Mouse (Mus musculus) v-Abl transformed pro-B cells (cell line): ENCODE data around the gene Amigo1.
"Not testable (repeated sequence)": the region's sequence is repeated elsewhere in the genome, so short reads cannot be mapped to it uniquely, and the experiment has no call there.

Source experiments
- in situ Hi-C, 2 experiments: fragments of 400-800 bp; cut with MboI; formaldehyde crosslinking; loops; one replicate each; pipeline ENCODE4 v1.15.1; 2025; ENCODE audit not compliant: unreplicated experiment in 2 of 2

Gene Amigo1

DNA sequence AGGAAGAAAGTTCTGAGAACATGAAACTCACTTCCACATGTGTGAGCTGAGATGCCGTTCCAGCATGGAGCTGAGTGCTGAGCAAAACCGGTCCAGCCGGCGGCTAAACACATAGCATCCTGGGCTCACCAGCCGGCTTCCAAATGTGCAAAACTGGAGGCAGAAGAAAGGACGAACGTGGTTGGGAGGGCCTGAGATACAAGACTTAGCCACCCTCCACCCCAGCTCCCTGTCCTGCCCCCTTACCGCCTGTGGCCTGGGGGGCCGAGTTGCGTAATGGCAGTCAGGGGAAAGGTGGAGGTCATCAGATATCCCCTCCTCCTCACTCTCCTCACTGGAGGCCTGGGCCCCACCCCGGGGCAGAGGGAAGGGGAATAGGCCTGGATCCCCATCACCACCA, 18.3 kb downstream of the Amigo1 start:
- in situ Hi-C loops = loop anchor here (5.0 kb wide), 1 partner anchor 37 kb away; no protein-coding TSS in a partner anchor

GRCm38 (mm10) chr3:108205601-108206000, 19.5 kb downstream of the Amigo1 start:
- in situ Hi-C loops = loop anchor here in 1 of 2 experiments (5.0 kb wide), 1 partner anchor 177 kb away; the partner anchor contains the start of gene Psrc1

DNA sequence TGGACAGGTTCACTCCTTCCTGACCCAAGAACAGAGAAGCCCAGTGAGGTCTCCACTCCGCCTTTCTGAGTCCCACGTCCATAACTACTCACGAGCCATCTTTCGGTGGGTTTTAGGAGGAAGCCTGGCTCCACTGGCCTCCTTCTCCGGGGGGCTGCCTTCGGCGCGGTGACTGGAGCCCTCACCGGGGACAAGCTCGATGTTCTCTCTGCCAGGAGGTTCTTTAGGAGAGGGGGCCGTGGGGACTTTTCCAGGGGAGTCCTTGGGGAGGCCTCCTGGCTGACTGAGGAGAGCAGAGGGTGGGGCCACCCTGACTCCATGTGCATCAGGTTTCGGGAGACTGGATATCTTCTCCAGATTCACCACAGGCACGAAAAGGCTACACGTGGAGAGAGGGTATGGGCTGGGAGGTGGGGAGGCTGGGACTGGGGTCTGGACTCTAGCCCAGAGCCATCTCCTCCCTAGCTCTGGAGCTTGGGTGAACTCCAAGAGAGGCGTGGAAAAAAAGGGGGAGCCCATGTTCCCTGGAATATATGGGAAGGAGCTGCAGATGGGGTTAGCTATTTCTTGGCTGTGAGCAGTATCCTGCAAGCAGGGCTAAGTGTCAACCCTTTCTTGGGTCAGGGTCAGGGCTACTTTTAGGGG, 20.7 kb downstream of the Amigo1 start:
- in situ Hi-C loops = loop anchor here in 1 of 2 experiments (5.0 kb wide), 1 partner anchor 175 kb away; the partner anchor contains the start of gene Psrc1

GRCm38 (mm10) chr3:108209001-108209400, 22.9 kb downstream of the Amigo1 start:
- in situ Hi-C loops = loop anchor here in 1 of 2 experiments (5.0 kb wide), 1 partner anchor 173 kb away; the partner anchor contains the start of gene Psrc1

DNA sequence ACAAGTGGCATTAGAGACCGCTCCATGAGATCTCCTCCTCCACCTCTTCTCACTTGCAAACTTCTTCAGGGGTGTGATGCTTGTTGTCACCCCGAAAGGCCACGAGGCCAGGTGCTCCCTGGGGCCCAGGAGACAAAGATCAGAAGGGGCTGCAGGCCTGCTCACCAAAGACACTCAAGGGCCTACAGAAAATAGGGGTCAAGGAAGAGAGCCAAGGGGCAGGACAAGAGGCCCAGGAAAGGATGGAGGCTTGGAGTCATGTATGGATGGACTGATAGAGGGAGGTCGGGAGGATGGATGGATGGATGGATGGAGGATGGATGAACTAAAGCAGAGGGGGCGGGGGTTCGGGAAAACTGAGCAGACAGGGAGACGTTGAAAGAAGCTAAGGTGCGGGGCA, 23.4 kb downstream of the Amigo1 start:
- in situ Hi-C loops = loop anchor here in 1 of 2 experiments (5.0 kb wide), 1 partner anchor 173 kb away; the partner anchor contains the start of gene Psrc1

DNA sequence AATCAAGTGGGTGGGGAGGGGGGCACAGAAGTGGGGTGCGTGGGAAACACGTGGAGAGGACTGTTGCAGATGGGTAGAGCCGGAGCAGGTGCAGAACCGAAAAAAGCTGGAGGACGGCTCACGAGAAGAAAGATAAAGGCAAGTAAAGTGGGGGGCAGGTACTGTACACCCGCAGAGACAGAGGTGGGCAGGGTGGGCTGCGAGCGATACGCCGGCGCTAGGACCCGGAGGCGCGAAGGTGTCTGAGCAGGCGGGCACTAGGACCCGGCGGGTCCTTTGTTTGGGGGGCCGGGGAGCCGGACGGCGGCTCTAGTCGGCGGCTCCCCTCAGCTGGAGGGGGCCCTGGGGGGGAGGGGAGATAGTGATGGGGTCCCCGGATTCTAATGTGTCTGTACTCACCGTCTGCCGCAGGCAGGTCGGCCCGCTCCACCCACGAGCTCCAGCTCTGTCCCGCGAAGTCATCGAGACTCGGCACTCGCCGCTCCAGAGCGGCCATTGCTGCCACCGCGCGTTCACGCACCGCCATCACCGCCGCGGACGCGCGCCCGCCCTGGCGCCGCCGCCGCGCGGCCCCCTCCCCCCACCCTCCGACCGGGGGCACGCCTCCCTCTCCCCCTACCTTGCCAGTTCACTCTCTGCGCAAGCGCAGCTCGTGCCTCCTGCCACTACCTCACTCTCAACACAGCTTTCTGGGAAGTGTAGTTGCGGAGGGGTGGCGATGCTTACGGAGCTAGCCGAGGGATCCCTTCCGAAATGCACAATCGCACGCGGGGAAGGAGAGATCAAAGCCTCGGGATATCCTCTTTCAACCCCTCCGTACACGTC, 24.0 kb downstream of the Amigo1 start:
- in situ Hi-C loops = loop anchor here (5.0 kb wide), 2 partner anchors 172 to 177 kb away; partner anchors contain the start of gene Psrc1 (in 1 of the 2)

DNA sequence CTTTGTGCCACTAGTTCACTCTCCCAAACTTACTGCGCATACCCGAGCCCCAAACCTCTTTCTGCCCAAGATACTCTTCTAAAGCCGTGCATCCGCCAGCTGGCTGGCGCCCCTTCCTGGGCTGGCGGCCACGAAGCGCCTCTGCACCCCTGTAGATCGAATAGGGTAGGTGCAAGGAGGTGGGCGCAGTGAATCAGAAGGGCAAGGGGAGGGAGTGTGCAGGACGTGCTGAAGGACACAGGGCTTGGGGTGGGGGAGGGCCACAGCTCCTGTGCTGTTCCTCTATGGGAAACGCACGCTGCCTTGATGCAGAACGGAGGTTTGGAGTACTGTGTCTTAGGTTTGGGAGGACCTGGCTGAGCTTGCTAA, 24.6 kb downstream of the Amigo1 start, which contains the start of gene Atxn7l2:
Gene Atxn7l2, minus strand, starts transcription at position 164 of the 369 bp plus-strand sequence.
- in situ Hi-C loops = loop anchor here in 1 of 2 experiments (5.0 kb wide), 1 partner anchor 177 kb away; no protein-coding TSS in a partner anchor

- in situ Hi-C loops = loop anchor here in 1 of 2 experiments (5.0 kb wide), 1 partner anchor 175 kb away; no protein-coding TSS in a partner anchor
Measured at GRCm38 (mm10) chr3:108211845-108212244, 25.7 kb downstream of the Amigo1 start.

- in situ Hi-C loops = loop anchor here in 1 of 2 experiments (5.0 kb wide), 1 partner anchor 175 kb away; no protein-coding TSS in a partner anchor
Measured at GRCm38 (mm10) chr3:108212406-108212805, 26.3 kb downstream of the Amigo1 start.

GRCm38 (mm10) chr3:108214734-108215133, 28.6 kb downstream of the Amigo1 start:
- in situ Hi-C loops = loop anchor here (5.0 kb wide), 2 partner anchors 38 to 173 kb away; no protein-coding TSS in a partner anchor

DNA sequence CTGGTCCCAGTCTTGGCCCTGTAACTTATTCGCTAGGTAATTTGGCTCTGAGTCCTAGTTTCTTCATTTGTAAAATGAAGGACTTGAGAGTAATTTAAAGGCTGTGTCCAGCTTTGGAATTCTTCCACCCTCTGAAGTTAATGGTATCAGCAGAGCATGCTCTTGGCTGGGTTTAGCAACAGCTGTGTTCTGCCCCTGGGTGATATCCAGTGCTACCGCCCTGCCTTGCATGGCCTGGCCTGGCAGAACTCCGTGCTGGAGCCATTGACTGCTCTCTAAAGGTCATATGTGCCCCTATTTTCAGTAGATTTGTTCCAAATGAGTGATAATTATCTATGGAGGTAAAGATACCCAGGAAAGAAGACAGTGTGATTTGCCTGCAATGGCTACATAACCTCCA, 34.5 kb downstream of the Amigo1 start:
- in situ Hi-C loops = no loop called here

- in situ Hi-C loops = no loop called here
Measured at GRCm38 (mm10) chr3:108225711-108226557, 39.8 kb downstream of the Amigo1 start.

DNA sequence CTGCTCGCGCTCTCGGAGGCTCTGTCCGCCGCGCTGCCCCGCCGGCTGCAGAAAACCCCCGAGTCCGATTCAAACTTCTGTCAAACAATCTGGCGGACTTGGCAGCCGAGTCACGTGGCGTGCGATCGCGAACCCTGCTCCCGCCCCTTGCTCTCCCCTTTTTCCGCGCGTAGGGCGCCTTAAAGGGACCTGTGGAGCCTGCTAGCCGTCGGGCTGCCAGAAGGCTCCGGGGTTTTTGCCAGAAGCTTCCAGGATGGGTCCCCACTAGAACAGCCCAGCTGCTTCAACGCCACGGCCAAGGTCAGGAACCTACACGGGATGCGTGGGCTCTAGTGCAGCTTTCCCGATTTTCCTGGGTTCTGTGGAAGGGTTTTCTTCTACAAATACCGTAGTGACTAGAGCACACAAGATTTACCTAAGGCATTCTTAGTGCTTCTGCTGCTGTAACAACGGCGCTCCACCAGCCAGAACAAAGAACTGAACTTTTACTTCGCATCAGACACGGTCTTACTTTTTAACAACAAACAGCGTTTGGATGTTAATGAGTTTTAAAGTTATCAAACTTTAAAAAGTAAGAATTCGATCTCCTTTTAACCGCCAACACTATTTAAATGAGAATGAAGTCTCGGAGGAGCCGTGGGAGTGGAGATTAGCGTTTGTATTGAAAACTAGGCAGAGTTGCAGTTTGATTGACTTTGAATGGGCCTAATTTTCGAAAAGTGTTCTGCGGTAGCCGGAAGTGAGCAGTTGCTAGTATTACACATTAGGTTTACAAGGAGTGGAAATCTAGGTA, 40.6 kb downstream of the Amigo1 start, which contains the start of gene Sypl2:
Gene Sypl2, minus strand, starts transcription at position 91 of the 793 bp plus-strand sequence.
- in situ Hi-C loops = no loop called here

GRCm38 (mm10) chr3:108227521-108227920, 41.4 kb downstream of the Amigo1 start:
- in situ Hi-C loops = no loop called here

DNA sequence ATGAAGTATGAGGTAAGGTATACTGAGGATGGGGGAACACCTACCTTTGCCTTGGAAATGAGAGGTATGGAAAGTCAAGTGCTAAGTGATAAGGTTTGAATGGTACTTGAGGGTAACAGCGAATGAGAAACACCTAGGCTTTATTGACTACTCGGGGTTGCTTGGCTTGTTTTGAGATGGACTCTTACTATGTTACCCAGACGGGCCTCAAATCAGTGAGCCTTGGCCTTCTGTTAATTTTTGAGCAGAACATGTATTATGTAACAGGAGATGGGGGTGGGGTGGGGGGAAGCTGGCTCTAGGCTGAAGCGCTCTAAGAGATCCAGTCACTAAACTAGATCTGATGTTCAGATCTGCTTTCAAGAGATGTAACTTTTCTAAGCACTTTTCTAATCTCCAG, 45.5 kb downstream of the Amigo1 start:
- in situ Hi-C loops = no loop called here

- in situ Hi-C loops = not testable (repeated sequence)
Measured at GRCm38 (mm10) chr3:108237474-108238102, 51.5 kb downstream of the Amigo1 start.

DNA sequence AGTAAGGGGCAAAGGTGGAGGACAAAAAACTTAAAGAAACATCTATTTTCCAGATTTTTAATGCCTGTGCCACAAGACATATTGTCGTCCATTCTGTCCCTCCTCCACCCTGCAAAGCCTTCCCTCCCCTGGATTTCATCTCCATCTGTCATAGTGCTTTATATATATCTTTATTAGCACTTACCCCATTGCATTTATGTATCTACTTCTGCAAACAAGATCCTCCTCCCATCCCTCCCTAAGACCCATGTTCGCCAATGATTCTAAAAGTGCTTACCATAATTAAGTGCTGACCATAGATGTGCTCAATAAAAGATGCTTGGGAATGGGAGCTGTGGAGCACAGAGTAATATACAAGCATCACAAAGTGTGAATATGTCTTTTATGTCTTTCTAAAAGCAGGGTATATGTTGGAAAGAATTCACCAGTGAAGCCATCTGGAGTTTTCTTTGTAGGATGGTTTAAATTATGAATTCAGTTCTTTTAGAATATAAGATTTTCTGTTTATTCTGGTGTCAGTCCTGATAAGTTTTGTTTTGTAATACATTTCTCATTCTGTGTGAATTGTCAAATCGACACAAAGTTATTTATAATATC, 55.2 kb downstream of the Amigo1 start:
- in situ Hi-C loops = no loop called here
